Mouse (Mus musculus): ENCODE data around the gene Tctn1. TPM values are rescaled to one million over a fixed set of nuclear protein-coding genes. Genes with fewer than 3 reads are reported as not detected.
"Not testable (repeated sequence)": the region's sequence is repeated elsewhere in the genome, so short reads cannot be mapped to it uniquely, and the experiment has no call there.

Tctn1 gene
- total RNA-seq, 2 experiments from 2014 or later, result 3.6 TPM; not detected in 1

- no peak for ATAC-seq (replicated peaks; ENCODE audit: low FRiP score, poor library complexity, severe bottlenecking)
Measured at GRCm38 (mm10) chr5:122228772-122229171, 35.5 kb downstream of the Tctn1 start.

DNA sequence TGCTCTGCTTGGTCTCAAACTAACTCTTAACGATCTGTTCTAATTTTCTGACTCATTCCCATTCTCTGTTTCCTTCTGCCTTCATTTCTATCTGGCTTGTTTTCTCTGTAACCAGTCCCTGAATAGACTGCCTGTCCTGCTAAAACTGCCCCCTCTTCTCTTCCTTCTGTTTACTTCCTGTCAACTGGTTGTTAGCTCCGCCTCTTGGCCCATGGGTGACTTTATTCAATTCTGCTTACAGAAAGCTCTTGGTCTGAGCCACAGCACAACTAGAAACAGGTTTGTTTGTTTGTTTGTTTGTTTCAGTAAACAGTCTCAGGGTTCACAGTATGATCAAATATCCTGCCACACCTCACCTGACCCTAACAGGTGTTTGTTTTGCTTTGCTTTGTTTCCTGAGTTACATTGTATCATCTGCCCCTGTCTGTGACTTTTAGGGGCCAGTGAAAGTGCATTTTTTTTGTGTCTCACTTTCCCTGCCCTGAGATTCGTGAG, 35.9 kb downstream of the Tctn1 start:
- ATAC-seq (replicated peaks; ENCODE audit: low FRiP score, poor library complexity, severe bottlenecking), result no peak

- no peak for ATAC-seq (replicated peaks; ENCODE audit: low FRiP score, poor library complexity, severe bottlenecking)
Measured at GRCm38 (mm10) chr5:122224291-122224690, 40.0 kb downstream of the Tctn1 start.

GRCm38 (mm10) chr5:122221085-122221484, 43.2 kb downstream of the Tctn1 start:
- ATAC-seq (replicated peaks; ENCODE audit: low FRiP score, poor library complexity, severe bottlenecking), result no peak

DNA sequence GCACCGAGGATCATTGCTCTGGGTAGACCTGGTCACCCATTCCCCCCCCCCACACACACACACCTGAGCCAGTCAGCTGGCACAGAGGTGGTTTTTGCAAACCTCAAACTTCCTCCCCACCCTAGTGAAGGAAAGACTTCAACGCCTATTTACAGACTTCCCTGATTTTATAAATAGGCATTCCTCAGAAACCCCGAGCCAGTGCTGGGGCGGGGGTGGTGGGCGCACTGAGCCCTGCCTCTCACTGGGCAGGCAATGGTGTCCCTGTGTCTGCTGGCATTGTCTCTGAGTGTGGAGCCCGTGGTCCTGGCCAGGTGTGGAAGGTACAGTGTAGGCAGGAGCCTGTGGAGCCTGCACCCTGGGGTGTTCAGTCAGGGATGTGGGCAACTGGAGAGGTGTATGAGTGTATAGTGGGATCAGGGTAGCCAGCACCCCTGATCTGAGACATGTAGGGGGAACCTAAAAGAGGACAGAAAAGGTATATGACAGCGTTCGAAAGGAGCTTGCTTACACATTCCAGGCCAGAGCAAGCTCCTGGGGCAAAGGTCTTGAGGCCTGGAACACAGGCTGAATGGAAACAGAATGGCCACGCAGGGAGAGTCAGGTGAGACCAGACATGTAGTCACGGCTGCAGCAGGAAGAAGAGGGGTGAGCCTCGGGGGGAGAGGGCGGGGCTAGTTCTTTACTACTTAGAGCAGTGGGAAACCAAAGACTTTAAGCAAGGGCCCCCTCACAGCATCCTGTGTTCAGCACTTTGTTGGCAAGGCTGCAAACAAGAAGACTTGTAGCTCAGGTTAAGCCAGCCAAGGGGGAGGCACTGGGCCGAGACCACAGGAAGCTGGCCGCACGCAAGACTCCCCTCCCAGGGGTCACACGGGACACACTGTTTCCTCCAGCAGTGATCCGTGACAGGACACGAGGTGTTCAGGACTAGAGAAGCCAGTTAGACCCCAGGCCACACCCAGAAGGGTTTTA, 44.3 kb downstream of the Tctn1 start:
- ATAC-seq (replicated peaks; ENCODE audit: low FRiP score, poor library complexity, severe bottlenecking), result no peak

GRCm38 (mm10) chr5:122218928-122219327, 45.3 kb downstream of the Tctn1 start:
- no peak for ATAC-seq (replicated peaks; ENCODE audit: low FRiP score, poor library complexity, severe bottlenecking)

GRCm38 (mm10) chr5:122218109-122218905, 46.0 kb downstream of the Tctn1 start:
- no peak for ATAC-seq (replicated peaks; ENCODE audit: low FRiP score, poor library complexity, severe bottlenecking)

DNA sequence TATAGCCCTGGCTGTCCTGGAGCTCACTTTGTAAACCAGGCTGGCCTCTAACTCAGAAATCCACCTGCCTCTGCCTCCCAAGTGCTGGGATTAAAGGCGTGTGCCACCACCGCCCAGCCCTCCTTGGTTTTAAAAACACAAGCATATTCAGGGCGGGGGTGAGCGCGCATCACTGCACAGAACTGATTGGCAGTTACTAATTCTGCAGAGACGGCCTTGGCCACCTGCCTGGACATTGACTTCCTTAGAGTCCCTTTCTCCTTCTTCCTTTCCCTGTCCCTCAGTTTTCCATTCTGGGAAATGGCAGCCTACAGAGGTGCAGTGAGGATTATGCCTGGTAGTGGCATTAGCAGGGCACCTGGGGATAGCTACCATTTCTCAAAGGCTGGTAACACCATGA, 46.6 kb downstream of the Tctn1 start:
- ATAC-seq (replicated peaks; ENCODE audit: low FRiP score, poor library complexity, severe bottlenecking), result no peak

- no peak for ATAC-seq (replicated peaks; ENCODE audit: low FRiP score, poor library complexity, severe bottlenecking)
Measured at GRCm38 (mm10) chr5:122213861-122214260, 50.4 kb downstream of the Tctn1 start.

DNA sequence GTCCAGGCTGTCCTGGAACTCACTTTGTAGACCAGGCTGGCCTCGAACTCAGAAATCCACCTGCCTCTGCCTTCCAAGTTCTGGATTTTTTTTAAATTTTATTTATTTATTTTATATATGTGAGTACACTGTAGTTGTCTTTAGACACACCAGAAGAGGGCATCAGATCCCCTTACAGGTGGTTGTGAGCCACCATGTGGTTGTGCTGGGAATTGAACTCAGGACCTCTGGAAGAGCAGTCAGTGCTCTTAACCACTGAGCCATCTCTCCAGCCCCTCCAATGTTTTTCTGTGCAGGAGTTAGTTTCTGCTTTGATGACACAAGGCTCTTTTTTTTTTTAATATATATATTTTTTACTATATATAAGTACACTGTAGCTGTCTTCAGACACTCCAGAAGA, 51.4 kb downstream of the Tctn1 start:
- not testable (repeated sequence) for ATAC-seq (replicated peaks; ENCODE audit: low FRiP score, poor library complexity, severe bottlenecking)

DNA sequence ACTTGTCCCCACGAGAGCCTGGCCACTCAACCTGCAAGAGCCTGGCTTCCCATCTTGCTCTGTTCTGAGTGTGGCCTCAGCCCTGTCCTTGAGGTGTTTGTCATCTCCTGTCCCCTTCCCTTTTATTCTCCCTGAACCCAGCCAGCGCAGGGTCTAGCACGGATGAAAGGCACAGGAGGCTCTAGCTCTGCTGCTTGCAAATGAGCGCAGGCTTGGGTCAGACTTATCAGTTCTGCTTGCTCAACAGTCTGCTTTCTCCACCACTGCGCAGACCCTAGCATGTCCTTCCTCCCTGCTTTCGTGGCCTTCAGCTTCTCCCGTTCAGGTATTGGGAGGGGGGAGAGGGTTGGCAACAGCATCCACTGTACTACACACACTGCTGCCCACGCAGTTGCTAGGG, 52.1 kb downstream of the Tctn1 start:
- no peak for ATAC-seq (replicated peaks; ENCODE audit: low FRiP score, poor library complexity, severe bottlenecking)

- no peak for ATAC-seq (replicated peaks; ENCODE audit: low FRiP score, poor library complexity, severe bottlenecking)
Measured at GRCm38 (mm10) chr5:122210890-122211289, 53.4 kb downstream of the Tctn1 start.

DNA sequence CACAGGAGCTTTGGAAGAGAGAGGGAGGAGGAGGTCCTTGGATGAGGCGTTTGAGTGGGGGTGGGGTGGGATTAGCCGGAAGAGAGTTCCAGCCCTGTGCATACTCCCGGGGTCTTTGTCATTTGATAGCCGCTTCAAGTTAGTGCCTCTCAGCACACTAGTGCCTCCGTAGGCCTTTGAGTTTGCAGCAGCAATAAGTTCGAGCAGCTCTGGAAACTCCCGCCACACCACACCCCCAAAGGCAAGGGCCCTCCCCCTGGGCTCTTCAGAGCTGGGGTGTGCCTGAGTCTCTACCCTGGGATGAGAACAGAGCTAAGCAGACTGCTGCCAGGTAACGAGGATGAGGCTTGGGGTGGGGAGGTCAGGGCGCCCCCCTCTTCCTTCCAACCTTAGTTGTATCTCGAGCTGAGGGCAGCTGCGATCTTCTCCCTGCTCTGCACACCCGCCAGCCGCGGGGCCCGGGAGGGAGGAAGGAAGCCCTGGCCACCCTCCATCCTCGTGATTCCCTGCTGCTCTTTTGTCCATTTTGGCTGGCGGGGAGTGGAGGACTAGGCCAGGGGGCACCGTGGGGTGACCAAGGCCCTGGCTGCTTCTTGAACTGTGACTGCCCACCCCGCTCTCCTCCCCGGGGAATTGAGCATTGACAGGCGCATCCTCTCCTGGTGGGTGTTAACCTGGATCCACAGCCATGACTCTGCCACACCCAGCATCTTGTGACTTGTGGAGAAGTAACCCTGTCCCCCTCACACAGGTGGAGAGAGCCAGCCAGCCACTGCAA, 54.5 kb downstream of the Tctn1 start:
- no peak for ATAC-seq (replicated peaks; ENCODE audit: low FRiP score, poor library complexity, severe bottlenecking)

GRCm38 (mm10) chr5:122208909-122209308, 55.4 kb downstream of the Tctn1 start:
- ATAC-seq (replicated peaks; ENCODE audit: low FRiP score, poor library complexity, severe bottlenecking), result no peak

- ATAC-seq (replicated peaks; ENCODE audit: low FRiP score, poor library complexity, severe bottlenecking), result no peak
Measured at GRCm38 (mm10) chr5:122206475-122206874, 57.8 kb downstream of the Tctn1 start, which contains the start of gene Hvcn1. Hvcn1 (plus strand) TSS chr5:122206804.

DNA sequence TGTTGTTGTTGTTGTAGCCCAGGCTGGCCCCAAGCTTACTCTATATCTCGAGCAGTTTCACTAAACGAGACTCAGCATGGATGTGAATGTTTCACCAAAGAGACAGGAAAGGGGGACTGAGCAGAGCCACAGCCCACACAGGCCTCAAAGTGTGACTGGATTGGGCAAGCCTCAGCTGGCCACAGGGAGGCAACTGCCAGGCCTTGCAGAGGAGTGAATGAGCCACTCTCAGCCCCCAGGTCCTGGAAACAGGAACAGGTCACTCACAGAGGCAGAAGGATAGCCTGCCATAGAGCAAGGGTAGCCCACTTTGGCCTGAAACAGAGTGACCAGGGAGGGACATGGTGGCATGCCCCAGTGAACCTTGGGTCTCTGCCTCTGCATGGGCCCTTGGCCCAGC, 60.1 kb downstream of the Tctn1 start:
- ATAC-seq (replicated peaks; ENCODE audit: low FRiP score, poor library complexity, severe bottlenecking), result no peak

GRCm38 (mm10) chr5:122201904-122202303, 62.4 kb downstream of the Tctn1 start:
- ATAC-seq (replicated peaks; ENCODE audit: low FRiP score, poor library complexity, severe bottlenecking), result no peak

GRCm38 (mm10) chr5:122200872-122201271, 63.4 kb downstream of the Tctn1 start:
- ATAC-seq (replicated peaks; ENCODE audit: low FRiP score, poor library complexity, severe bottlenecking), result no peak

DNA sequence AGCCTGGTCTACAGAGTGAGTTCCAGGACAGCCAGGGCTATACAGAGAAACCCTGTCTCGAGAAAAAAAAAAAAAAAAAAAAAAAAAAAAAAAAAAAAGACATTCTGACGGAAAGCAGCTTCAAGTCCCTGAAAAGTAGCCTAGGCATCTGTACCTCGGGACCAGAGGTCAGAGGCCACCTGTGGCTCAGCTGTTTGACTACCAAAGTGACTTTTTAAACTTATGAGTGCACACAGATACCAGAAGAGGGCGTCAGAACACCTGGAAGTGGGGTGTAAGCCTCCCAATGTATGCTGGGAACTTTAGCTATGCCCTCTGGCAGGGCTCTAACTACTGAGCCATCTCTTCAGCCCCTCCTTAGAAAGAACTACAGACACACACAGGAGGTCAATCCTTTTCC, 71.9 kb downstream of the Tctn1 start:
- ATAC-seq (replicated peaks; ENCODE audit: low FRiP score, poor library complexity, severe bottlenecking), result no peak

Measured in erythroblast, adult 5-6 weeks (primary cell).